9 mouse cellular contexts compared by ENCODE assay signal in genomic region chr5:130173012-130173411, GRCm38 (mm10). TPM values are rescaled to one million over a fixed set of nuclear protein-coding genes. Genes with fewer than 3 reads are reported as not detected.
A peak's percentile ranks its signal among the peaks of the same experiment; 100 is the strongest.
DNase-seq lines count a peak whose midpoint lies in the region; ATAC-seq and TF ChIP-seq lines count a peak whose summit lies in the region.
"Had no signal": no experiment of that assay in that cellular context is flagged by ENCODE, and none has a peak within 500 bp of the region (broad histone marks: within the 10 kb centered on the region; RNA-seq: fewer than 3 reads in every experiment).

No protein-coding gene starts in this region.

- no peaks in the 10 kb centered on the region for H3K36me3 ChIP-seq in heart, embryonic 11.5 days (ENCODE audit: control insufficient read depth, insufficient read depth, low read length)
- H3K36me3 ChIP-seq in E14TG2a.4 (ENCODE audit: insufficient read depth, low read length) = no peaks in the 10 kb centered on the region
- H3K36me3 ChIP-seq in forebrain, postnatal 0 days (ENCODE audit: insufficient read depth) = no peaks in the 10 kb centered on the region
- H3K36me3 ChIP-seq in liver, embryonic 16.5 days (ENCODE audit: control insufficient read depth, insufficient read depth) = no peaks in the 10 kb centered on the region

- TF ChIP-seq CTCF in E14TG2a.4 (conservative IDR thresholded peaks at IDR 0.05; ENCODE audit: low read length) = no peak
- TF ChIP-seq CTCF in forebrain, postnatal 0 days (IDR thresholded peaks at IDR 0.05; ENCODE audit: low read depth) = no peak

- no peak overlapping the region for H3K27ac ChIP-seq in heart, embryonic 11.5 days (ENCODE audit: low read depth, low read length)
- no peak overlapping the region for H3K27ac ChIP-seq in forebrain, postnatal 0 days (ENCODE audit: low read depth, low read length)
- H3K27ac ChIP-seq in liver, embryonic 16.5 days (ENCODE audit: low read length) = peak overlapping the region; percentile 62; the same call in 1 of the 2 replicates

- WGBS in heart, embryonic 11.5 days (ENCODE audit: insufficient replicate concordance) = 69% methylated on average over 4 of the region's 4 CpGs
- 93% methylated on average over 4 of the region's 4 CpGs for WGBS in forebrain, postnatal 0 days
- 53% methylated on average over 4 of the region's 4 CpGs for WGBS in liver, embryonic 16.5 days (ENCODE audit: insufficient replicate concordance)

- no peaks in the 10 kb centered on the region for H3K9me3 ChIP-seq in heart, embryonic 11.5 days (replicated peaks; ENCODE audit: control insufficient read depth, low read length)
- peaks cover 4% of the 10 kb centered on the region for H3K9me3 ChIP-seq in E14TG2a.4 (ENCODE audit: low read length)
- H3K9me3 ChIP-seq in forebrain, postnatal 0 days (ENCODE audit: low read length) = no peaks in the 10 kb centered on the region
- no peaks in the 10 kb centered on the region for H3K9me3 ChIP-seq in liver, embryonic 16.5 days (replicated peaks; ENCODE audit: control insufficient read depth, low read length)

- no peak for DNase-seq in heart, adult 11 months
- no peak for DNase-seq in forebrain, postnatal 0 days
- no peak for DNase-seq in T-cell, adult 2 months (ENCODE audit: low spot score)
- DNase-seq in urinary bladder, adult 2 months (ENCODE audit: low spot score) = no peak
- no peak for DNase-seq in adrenal gland, adult 8-10 months
- DNase-seq: thymus, adult 18-20 months had no signal

- no peaks in the 10 kb centered on the region for H3K27me3 ChIP-seq in heart, embryonic 11.5 days (ENCODE audit: control insufficient read depth, insufficient read depth, low read length)
- no peaks in the 10 kb centered on the region for H3K27me3 ChIP-seq in E14TG2a.4 (ENCODE audit: insufficient read depth, low read length)
- H3K27me3 ChIP-seq in forebrain, postnatal 0 days (ENCODE audit: insufficient read depth, low read length) = no peaks in the 10 kb centered on the region
- no peaks in the 10 kb centered on the region for H3K27me3 ChIP-seq in liver, embryonic 16.5 days (ENCODE audit: control insufficient read depth, insufficient read depth, low read depth, low read length)

- peaks cover 17% of the 10 kb centered on the region for H3K4me1 ChIP-seq in heart, embryonic 11.5 days (ENCODE audit: control insufficient read depth, insufficient read depth, low read length)
- H3K4me1 ChIP-seq in E14TG2a.4 (replicated peaks; ENCODE audit: low read depth, low read length) = peaks cover 59% of the 10 kb centered on the region
- H3K4me1 ChIP-seq in forebrain, postnatal 0 days (ENCODE audit: insufficient read depth) = peaks cover 14% of the 10 kb centered on the region
- peaks cover 51% of the 10 kb centered on the region for H3K4me1 ChIP-seq in liver, embryonic 16.5 days (ENCODE audit: control insufficient read depth, low read depth, low read length)

- ATAC-seq in heart, embryonic 11.5 days (replicated peaks; ENCODE audit: insufficient number of reproducible peaks, low FRiP score, low TSS enrichment) = no peak
- no peak for ATAC-seq in forebrain, postnatal 0 days
- no peak for ATAC-seq in liver, embryonic 16.5 days (ENCODE audit: low read depth)

- H3K4me2 ChIP-seq in heart, embryonic 11.5 days = peak overlapping the region; percentile 77
- H3K4me2 ChIP-seq in forebrain, postnatal 0 days (ENCODE audit: low read depth) = peak overlapping the region; percentile 83
- peak overlapping the region; percentile 85 for H3K4me2 ChIP-seq in liver, embryonic 16.5 days (ENCODE audit: low read depth, low read length)

- peak overlapping the region; percentile 0 for H3K9ac ChIP-seq in heart, embryonic 11.5 days (ENCODE audit: low read depth, low read length)
- H3K9ac ChIP-seq in forebrain, postnatal 0 days = no peak overlapping the region
- H3K9ac ChIP-seq in liver, embryonic 16.5 days (ENCODE audit: low read depth, low read length) = peak overlapping the region; percentile 98

- peak overlapping the region; percentile 93 for H3K4me3 ChIP-seq in heart, embryonic 11.5 days (ENCODE audit: low read depth, low read length)
- peak overlapping the region; percentile 96 for H3K4me3 ChIP-seq in E14TG2a.4 (replicated peaks; ENCODE audit: low read length)
- 0 out of 2 replicates have a peak overlapping the region, but pooled peaks have one; percentile 89 for H3K4me3 ChIP-seq in forebrain, postnatal 0 days (ENCODE audit: low read depth, low read length)
- peak overlapping the region; percentile 97 for H3K4me3 ChIP-seq in liver, embryonic 16.5 days (ENCODE audit: low read depth, low read length)

RNA-seq across cellular contexts. Expression of gene Rabgef1, which starts 1.4 kb away (rescaled TPM):
- 20.8 and 22.0 TPM in 2 replicates for polyA plus RNA-seq in heart, embryonic 11.5 days (2014; fragmentation: Nextera tagmentation; extraction: Ambion mirVana)
- 23.0 and 26.8 TPM in 2 replicates for total RNA-seq in forebrain, postnatal 0 days (2014; rRNA removed)
- polyA plus RNA-seq in forebrain, postnatal 0 days (2015; fragmentation: Nextera tagmentation; extraction: Ambion mirVana) = 23.8 and 32.5 TPM in 2 replicates
- 20.9 and 23.1 TPM in 2 replicates for polyA plus RNA-seq in liver, embryonic 16.5 days (2015; fragmentation: Nextera tagmentation; extraction: Ambion mirVana)
- polyA plus RNA-seq in urinary bladder, adult 2 months (2012; rRNA removed) = 64.4 and 70.6 TPM in 2 replicates
- total RNA-seq in adrenal gland, adult 8-10 months (2022) = 10 to 100 TPM; 32.0 to 53.7 (median 39.0) TPM

RNA-seq across cellular contexts. Expression of gene Kctd7, which starts 28.4 kb away (rescaled TPM):
- 3.0 and 5.5 TPM in 2 replicates for polyA plus RNA-seq in heart, embryonic 11.5 days (2014; fragmentation: Nextera tagmentation; extraction: Ambion mirVana)
- total RNA-seq in forebrain, postnatal 0 days (2014; rRNA removed) = 16.7 and 22.4 TPM in 2 replicates
- 7.4 and 10.7 TPM in 2 replicates for polyA plus RNA-seq in forebrain, postnatal 0 days (2015; fragmentation: Nextera tagmentation; extraction: Ambion mirVana)
- 5.7 and 7.0 TPM in 2 replicates for polyA plus RNA-seq in liver, embryonic 16.5 days (2015; fragmentation: Nextera tagmentation; extraction: Ambion mirVana)
- 4.2 and 4.5 TPM in 2 replicates for polyA plus RNA-seq in urinary bladder, adult 2 months (2012; rRNA removed)
- 10 to 100 TPM; 14.5 to 19.6 (median 17.4) TPM for total RNA-seq in adrenal gland, adult 8-10 months (2022)

RNA-seq across cellular contexts. Expression of gene Tmem248, which starts 43.9 kb away (rescaled TPM):
- 32.1 and 33.8 TPM in 2 replicates for polyA plus RNA-seq in heart, embryonic 11.5 days (2014; fragmentation: Nextera tagmentation; extraction: Ambion mirVana)
- total RNA-seq in forebrain, postnatal 0 days (2014; rRNA removed) = 29.8 and 45.8 TPM in 2 replicates
- polyA plus RNA-seq in forebrain, postnatal 0 days (2015; fragmentation: Nextera tagmentation; extraction: Ambion mirVana) = 20.6 and 29.1 TPM in 2 replicates
- 21.8 and 24.0 TPM in 2 replicates for polyA plus RNA-seq in liver, embryonic 16.5 days (2015; fragmentation: Nextera tagmentation; extraction: Ambion mirVana)
- polyA plus RNA-seq in urinary bladder, adult 2 months (2012; rRNA removed) = 33.8 and 35.0 TPM in 2 replicates
- 10 to 100 TPM; 69.6 to 86.9 (median 75.6) TPM for total RNA-seq in adrenal gland, adult 8-10 months (2022)
